Mouse (Mus musculus) R1 (cell line): ENCODE measurements around the gene Pdilt.
"Not testable (repeated sequence)": the region's sequence is repeated elsewhere in the genome, so short reads cannot be mapped to it uniquely, and the experiment has no call there.

ENCODE experiments used
- DNase-seq: peaks from one replicate; pipeline ENCODE4 v3.0.0-alpha.2; 2018; ENCODE audit warnings: low read depth, low spot score

Gene Pdilt

DNA sequence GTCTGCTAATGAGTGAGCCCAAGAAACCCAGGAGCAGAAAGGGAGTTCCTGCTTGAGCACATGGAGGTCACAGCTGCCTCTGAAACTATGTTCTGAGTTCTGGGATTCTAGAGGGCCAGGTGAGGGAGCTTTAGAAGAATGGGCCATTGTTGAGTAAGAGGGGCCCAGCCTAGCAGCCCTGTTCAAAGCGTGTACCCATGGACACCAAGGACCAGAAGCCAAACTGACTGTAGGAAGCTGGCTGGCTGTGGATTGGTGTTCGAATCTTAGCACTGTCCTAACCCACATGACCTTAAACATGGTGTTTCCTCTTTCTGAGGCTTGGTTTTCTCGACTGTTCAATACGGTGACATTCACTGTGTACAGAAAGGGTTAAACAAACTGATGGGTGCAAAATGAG lies at the start of gene Pdilt:
Gene Pdilt (minus strand): TSS at position 101 of the 400 bp plus-strand sequence.
- no peak for DNase-seq

DNA sequence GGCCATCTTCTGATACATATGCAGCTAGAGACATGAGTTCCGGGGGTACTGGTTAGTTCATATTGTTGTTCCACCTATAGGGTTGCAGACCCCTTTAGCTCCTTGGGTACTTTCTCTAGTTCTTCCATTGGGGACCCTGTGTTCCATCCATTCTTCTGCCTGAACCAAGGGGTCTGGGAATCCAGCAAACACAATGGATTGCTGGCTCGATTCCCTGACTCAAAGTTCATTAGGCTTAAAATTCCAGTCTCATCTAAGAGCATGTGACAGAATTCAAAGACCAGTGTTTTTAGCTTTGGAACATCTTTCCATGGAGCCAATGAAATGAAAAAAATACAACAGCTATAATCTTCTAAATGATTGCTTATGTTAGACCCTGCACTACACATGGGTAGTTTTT lies 39.2 kb upstream of the Pdilt start:
- not testable (repeated sequence) for DNase-seq

DNA sequence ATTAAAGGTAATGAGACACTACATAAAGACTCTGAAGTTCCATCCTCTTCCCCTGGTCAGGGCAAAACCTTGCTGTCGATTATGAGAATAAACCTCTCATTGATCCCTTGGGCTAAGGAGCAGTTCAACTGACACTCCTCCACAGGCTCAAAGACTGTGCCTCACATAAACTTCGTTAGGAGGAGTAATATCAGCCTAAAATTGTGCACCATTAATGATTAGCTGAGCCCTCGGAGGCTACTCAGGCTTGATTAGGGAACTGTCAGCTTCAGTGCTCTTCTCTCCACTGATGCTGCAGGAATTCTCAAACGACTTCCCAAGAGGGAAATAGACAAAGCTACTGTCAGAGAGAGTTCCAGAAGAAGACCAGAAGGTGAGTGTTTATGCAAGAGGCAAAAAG lies 38.2 kb upstream of the Pdilt start:
- DNase-seq = no peak

DNA sequence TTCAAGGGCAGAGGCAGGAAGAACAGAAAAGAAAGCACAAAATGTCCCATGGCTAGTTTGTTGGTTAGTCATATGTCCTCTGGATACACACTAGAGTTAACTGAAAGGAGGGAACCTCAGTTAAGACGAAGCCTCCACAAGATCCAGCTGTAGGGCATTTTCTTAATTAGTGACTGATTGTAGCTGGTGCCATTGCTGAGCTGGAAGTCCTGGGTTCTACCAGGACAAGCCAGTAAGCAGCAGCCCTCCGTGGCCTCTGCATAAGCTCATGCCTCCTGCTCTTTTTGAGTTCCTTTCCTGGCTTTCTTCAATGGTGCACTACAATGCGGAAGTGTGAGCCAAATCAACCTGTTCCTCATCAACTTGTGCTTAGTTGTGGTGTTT lies 37.2 kb upstream of the Pdilt start:
- no peak for DNase-seq

DNA sequence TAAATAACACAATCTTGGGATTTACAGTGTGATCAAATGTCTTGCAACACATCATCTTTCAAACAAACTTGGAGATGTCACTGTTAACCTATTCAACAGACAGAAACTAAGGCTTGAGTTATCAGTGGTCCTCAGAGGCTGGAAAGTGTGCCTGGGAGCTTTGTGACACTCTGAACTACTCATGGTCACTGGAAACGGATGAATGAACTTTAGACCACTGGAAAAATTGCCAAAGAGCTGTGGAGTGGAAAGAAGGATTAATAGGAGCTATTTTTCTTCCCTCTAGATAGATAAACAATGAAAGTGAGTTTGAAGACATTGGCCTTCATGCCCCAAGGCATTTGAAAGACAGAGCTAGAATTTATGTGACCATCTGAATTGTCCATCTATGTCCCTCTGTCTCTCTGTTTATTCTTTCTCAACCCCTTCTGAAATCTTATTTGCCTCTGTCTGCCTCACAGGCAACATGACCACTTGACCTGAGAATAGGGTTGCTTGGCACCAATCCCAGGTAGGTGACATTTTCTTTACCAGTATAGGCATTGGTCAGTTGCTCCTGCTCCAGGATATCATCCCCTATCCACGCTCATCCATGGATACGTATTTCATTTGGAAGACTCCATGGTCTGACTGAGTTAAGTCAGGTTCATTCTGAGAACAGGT lies 36.6 kb upstream of the Pdilt start:
- DNase-seq = no peak

DNA sequence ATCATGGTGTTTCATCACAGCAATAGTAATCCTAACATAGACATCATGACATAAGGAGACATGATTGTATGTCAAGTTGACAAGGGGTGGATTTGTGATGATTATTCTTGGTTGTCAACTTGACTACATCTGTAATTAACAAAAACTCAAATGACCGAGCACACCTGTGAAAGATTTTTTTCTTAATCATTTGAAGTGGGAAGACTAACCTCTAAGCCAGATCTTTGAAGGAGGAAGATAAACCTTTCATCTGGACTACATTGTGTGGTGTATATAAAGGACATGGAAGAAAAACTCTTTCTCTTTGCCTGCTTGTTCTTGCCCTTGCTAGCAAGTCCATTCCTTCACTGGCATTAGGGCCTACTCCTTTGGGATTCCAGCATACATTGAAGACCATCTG lies 30.8 kb upstream of the Pdilt start, which contains the start of gene Acsm2:
Gene Acsm2 (plus strand): TSS at position 301 of the 400 bp plus-strand sequence.
- DNase-seq = no peak

DNA sequence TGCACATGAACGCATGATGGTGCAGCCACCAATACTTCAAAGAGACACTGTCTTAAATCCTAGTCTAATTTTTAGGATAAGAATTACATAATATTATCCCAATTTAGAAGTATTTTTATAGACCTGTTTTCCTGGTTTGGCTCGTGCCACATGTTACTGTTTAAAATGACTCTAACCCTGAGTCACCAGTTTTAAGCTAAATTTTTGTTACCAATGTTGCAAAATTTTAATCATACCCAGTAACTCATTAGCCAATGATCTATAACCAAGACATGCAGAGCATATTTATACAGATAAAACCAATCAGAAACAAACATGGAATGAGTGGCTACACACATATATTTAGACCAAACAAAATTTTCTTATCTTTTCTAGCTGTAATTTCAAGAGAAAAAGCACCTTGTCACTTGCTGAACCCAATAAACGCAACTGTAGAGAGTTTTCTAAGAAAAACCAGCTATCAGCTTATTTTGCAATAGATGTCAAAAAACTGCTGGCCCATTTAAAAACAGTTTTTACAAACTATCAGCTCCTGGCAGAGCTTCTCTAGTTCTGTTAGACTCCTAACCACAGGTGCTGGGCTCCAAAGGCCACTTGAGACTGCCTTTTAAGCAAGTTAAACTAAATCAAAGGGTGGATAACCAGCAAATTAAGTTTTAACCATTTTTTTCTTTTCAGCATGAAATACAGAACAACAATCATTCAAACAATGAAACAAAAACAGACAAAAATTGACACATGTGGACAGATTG lies 27.4 kb upstream of the Pdilt start:
- no peak for DNase-seq

DNA sequence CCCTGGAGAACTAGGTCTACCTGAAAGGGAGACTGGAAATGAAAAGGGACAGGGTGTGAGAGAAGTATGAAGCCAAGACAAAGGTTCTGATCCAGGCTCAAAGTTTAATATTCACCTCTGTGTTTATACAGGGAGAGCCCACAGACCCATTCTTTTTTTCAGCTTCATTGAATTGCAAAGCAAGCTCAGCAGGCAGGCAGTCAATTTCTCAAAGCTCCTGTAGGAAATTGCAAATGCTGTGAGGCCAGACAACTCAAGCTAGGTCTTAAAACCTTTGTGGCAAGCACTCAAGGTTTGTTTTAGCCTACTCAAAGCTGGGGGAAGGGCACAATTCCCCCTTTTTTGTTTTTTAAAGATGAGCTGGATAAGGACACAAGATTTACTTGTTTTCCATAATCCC lies 22.3 kb upstream of the Pdilt start:
- peak; percentile 68 for DNase-seq

DNA sequence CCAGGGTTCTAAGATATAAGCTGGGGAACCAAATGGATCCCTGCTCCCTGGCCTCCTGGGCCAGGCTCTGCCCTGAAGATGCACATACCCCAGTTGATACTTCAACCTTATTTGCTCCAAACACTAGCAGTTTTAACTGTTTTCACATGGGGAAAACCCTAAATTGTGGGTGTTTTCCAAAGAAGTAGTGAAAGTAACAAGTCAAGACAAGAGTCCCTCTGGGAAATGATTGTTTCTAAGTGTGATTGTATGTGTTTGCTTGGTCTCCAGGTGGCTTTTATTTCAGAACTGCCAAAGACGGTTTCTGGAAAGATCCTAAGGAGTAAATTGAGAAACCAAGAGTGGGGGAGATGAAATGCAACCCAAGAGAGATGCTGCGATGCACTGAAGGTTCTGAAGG lies 19.2 kb upstream of the Pdilt start:
- no peak for DNase-seq

DNA sequence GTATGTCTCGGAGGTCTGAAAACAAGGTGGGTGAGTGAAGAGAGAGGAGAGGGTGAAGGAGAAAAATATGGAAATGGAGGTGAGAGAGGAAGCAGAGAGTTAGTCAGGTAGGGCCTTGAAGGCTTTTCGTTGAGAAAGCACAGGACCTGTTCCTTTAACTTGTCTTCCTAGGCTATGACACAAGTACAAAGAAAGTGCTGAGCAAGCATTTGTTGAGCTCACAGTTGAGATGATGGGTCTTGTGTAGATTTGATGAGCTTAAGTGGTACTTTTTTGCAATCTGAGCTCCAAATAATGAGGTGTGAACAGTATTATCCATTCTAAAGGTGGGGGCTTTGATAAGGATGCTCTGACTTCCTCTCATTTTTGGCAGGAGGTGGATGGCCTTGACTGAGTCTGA lies 11.1 kb upstream of the Pdilt start:
- no peak for DNase-seq

DNA sequence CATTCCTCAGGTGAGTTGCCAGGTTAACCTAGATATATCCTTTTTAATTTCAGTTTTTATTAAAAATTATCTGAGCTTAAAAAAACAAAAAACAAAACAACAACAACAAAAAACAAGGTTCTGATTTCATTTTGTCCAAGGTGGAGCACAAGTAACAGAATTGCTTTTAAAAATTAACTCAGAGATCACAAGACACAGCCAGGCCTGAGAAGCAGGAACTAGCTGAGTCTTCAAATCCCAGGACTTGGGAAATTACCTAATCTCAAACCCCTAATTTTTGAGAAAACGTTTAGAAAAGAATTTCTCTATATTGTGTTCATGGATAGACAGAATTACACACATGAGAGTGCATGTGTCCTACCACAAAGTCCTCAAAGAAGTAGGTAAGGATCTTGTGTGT lies 9.6 kb upstream of the Pdilt start:
- DNase-seq = no peak

DNA sequence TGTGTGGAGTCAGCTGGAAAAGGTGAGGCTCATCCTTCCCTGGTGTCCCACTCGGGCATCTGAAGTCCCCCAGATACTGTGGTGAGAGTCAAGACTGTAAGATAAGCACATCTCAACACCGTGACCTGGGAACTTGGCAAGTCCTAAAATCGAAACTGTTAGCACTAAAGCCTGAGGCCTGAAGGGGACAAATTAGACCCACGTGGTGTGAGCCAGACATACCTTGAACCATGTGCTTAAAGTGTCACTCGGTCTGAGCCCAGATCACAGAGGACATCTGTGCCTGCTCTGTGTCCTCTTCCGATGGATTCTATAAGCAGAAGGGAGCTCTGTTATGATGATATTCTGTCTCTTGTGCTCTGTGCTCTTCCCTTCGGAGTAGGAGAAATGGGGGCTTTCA lies 5.3 kb upstream of the Pdilt start:
- DNase-seq = no peak

DNA sequence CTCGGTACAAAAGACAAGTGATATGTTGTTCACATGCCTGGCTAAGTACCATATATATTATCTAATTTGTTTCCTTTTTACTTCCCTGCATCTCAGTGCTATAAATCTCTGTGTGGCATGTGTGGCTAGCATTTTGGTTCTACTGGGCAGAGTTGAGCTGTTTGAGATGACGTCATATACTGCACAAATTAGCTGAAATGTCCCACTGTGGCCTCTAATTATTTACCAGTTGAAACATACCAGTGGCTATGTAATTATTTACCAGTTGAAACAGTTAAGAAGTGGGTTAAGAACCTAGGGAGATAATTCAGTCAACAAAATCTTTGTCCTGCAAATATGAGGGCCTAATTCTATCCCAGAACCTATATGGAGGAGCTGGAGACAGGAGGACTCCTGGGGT lies 4.3 kb upstream of the Pdilt start:
- no peak for DNase-seq

DNA sequence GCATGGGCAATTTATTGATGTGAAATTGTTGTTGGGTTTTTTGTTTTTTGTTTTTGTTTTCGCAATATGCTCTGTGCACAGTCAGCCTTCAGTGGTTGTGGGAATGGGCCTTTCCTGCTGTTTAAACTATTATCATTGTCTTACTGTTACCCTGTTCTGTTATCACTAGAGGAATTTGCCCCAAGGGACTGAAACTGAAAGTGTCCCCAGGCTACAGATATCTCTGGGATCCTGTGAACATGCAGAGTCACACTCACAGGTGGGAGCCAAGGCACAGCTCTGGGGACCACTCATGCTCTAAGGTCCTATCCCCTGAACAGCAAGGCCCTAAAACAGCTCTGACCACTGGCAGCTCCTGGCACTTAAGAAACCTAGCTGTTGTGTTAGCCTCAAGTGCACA lies 3.8 kb upstream of the Pdilt start:
- DNase-seq = no peak

DNA sequence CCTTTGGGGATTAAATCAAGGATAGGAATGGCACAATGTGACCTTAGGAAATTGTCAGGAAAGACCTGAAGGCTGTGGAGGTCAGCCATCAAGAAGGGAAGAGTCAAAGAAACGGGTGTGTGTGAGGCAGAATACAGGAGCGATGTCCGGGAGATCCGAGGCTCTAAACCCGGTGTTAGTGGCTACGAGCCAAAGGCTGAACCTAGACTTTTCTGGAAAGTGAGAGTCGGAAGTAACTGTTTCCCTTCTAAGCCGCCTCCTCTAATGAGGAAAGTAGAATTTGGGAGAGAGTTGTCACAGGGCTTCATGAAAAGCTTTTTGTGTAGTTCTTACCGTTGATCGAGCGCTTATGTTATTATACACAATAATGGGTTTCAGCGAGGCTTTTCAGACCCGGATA lies 3.2 kb upstream of the Pdilt start:
- no peak for DNase-seq

DNA sequence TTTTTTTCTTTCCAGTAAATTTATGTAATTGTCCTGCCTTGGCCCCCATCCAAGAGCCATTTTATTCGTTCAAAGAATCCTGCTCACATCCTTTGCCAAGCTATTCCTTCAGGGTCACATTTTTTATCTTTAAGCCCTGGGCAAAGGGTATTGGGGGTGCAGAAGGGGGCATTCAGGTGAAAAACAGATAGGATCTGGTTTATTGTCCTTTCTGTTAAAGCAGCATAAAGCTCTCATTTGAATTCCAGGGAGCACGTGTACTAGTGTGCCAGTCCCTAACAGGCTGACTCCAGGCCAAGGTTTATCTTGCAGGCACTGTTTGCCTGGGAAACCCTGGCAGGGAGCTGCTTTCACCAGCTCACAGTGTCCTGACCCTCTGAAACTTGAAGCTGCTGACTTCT lies 2.6 kb upstream of the Pdilt start:
- no peak for DNase-seq

DNA sequence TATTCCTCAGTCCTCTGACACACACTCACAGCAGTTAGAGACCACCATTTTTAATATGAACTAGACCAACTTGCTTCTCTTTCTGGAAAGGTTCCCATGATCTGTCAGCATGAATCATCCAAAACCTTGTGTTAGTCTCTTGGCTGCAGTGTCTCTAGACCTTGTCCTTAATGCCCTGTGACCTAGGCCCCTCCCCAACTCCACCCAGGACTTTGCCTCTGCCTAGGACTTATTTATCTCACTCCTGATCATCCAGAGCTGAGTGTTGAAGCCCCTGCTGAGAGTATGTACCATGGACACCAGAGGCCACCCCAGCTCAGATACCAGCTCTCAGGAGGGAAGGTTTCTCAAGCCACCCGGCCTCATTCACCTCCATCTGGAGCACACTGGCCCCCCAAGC lies 904 bp downstream of the Pdilt start:
- DNase-seq = no peak

DNA sequence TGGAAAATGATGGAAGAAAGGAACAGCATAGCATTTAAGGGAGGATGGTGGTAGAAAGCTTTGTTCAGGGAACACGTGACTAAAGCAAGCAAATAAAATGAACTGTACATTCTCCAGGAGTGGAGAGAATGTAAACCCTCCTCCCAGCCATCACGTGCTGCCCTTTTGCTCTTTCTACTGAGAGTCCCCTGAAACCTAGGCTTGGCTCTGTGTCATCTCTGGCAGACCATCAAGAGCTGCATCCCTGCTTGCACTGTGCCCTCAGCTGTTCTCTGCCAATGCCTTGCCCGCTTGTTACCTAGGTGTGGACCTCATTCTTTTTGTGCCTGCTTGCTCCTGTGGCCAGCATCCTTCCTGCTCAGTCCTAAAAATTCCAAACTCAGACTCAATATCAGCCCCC lies 1.5 kb downstream of the Pdilt start:
- DNase-seq = no peak

DNA sequence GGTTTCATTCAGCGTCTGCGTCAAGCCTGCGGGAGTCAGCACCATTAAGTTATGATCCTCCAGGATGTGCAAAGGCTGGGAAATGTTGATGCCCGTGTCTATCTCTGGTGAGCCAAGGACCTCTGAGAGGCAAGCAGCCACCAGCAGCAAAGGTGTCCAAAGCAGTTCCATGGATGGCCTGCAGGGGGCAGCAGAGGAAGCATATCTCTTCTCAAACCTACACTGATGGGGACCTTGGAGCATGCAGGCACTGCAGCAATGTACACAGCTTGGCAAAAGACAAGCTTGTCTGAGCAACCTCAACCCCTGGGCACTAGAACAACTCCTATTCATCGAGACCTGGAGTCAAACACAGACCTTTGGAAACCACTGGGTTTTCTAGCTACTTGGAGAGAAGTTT lies 3.6 kb downstream of the Pdilt start:
- peak; percentile 65 for DNase-seq

DNA sequence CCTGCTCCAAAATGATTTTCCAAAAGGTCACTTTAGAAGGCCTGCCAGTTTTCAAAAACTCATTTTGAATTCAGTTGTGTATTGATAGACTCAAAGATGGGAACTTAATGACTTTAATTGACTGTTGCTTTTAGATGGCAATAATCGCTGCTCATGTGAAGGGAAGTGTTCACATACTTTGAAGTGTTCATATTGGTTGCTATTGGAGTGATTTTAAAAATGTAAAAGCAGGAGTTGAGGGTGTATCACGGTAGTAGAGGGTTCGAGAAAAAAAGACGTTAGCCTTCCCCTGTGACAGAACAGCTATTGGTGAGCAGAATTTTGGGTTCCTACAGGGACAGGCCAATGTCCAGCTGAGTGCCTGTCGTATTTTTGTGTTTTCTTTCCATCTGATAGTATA lies 4.1 kb downstream of the Pdilt start, which contains the start of gene Acsm5:
Gene Acsm5 (plus strand): TSS at position 301 of the 400 bp plus-strand sequence.
- no peak for DNase-seq

DNA sequence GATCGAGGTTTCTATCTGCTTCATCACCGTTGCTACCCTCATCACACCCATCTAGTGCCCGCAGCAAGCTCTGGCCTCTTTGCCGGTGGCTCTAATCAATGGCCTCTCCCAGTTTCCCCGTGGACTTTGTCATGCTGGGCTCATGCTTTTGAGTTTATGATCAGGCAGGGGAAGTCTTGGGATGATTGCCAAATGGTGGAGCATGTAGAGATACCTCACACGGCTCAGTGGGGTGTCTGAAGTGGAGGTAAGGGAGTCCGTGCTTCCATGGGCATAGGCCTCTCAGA lies 7.1 kb downstream of the Pdilt start:
- DNase-seq = no peak

DNA sequence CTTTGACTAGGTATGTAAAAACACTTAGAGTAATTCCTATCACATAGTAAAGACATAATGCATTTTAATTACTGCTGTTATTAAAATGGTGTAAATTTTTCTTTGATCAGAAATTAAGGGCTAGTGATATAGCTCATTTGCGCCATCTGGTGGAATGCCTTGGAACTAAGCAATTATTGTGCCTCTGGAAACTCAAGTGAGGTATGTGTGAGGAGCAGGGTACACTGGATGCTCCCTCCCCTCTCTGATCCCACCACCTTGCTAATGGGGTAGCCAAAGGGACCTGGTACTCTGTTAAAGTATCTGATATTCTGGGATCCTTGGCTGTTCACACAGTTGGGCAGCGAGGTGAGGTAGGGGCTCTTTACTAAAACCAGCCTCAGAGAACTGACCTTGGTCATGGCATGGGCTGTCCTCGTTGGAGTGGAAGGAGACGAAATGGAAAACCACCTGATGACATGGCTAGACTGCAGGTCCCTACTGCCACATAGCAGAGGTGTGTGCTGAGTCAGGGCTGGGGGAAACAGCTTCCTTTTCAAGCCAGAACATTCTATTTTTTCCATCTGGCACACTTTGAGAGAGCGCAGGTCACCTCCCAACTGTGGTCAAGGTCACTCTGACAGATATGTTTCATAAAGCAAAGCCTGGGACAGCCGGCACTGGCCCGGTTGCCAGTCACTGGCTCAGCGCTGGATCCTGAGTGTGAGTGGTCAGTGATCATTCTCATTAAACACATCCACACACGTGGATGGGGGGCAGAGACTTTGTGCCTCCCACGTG lies 7.6 kb downstream of the Pdilt start:
- peak; percentile 34 for DNase-seq

DNA sequence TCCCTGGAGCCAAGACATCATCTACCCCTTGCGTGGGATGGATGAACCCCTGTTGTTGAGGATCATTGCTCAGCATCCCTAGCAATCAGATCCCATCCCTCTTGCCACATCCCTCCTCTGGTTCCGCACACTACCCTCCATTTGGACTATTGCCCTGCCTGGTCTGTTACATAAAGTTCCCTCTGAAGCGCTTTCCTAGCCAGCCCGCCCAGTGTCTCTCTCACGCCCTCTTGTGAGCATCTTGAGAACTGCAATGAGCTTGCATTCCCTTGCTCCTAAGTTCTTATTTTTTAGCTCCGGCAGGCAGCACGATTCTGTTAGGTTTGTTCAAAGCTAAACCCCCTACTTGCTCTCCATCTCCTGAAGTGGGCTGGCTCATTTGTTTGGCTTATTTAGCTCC lies 10.2 kb downstream of the Pdilt start:
- DNase-seq = peak; percentile 67
